ENCODE assay signal across 17 mouse cellular contexts in the genomic region with DNA sequence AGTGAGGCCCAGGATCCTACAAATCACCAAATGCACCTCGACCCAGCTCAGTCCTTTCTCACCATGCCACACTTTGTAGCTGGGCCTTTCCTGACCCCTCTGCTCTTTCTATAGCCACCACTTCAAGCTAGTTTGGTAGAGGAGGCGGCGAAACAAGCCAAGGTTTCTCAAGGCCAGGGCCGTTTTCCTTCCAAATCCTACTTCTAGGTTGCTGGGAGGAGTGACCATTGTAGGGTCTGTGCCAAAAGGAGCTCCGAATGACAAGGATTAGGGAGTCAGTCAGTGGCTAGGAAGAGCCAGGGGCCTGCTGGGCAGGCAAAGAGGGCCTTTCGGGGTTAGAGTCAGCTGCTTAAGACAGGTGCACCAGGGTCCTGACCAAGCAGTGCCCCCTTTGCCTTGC. TPM values are rescaled to one million over a fixed set of nuclear protein-coding genes. Genes with fewer than 3 reads are reported as not detected.
DNase-seq lines count a peak whose midpoint lies in the region; ATAC-seq lines count a peak whose summit lies in the region.
"Had no signal": no experiment of that assay in that cellular context is flagged by ENCODE, and none has a peak within 500 bp of the region (broad histone marks: within the 10 kb centered on the region; RNA-seq: fewer than 3 reads in every experiment).

No protein-coding gene starts in this region.

- no peaks in the 10 kb centered on the region for H3K27me3 ChIP-seq in limb, embryonic 12.5 days
- H3K27me3 ChIP-seq in limb, embryonic 10.5 days (ENCODE audit: low read depth, poor library complexity, severe bottlenecking), result peaks cover 20% of the 10 kb centered on the region
- H3K27me3 ChIP-seq in forebrain, embryonic 11.5 days (ENCODE audit: control insufficient read depth, insufficient read depth, low read length), result peaks cover 2% of the 10 kb centered on the region; the same call in 1 of the 2 replicates
- H3K27me3 ChIP-seq in hindbrain, embryonic 13.5 days, result peaks cover 8% of the 10 kb centered on the region
- H3K27me3 ChIP-seq in neural tube, embryonic 12.5 days (replicated peaks), result peaks cover 6% of the 10 kb centered on the region
- peaks cover 41% of the 10 kb centered on the region for H3K27me3 ChIP-seq in liver, embryonic 12.5 days (replicated peaks)

- 85% methylated on average over 6 of the region's 6 CpGs for WGBS in limb, embryonic 12.5 days
- 85% methylated on average over 6 of the region's 6 CpGs for WGBS in limb, embryonic 10.5 days
- 61% methylated on average over 6 of the region's 6 CpGs for WGBS in forebrain, embryonic 11.5 days
- WGBS in hindbrain, embryonic 13.5 days, result 81% methylated on average over 6 of the region's 6 CpGs
- 81% methylated on average over 6 of the region's 6 CpGs for WGBS in neural tube, embryonic 12.5 days
- WGBS in liver, embryonic 12.5 days (ENCODE audit: insufficient replicate concordance), result 73% methylated on average over 6 of the region's 6 CpGs

- peaks cover 31% of the 10 kb centered on the region for H3K36me3 ChIP-seq in limb, embryonic 12.5 days
- peaks cover 26% of the 10 kb centered on the region for H3K36me3 ChIP-seq in limb, embryonic 10.5 days
- no peaks in the 10 kb centered on the region; the same call in 1 of the 2 replicates for H3K36me3 ChIP-seq in forebrain, embryonic 11.5 days (ENCODE audit: control insufficient read depth, insufficient read depth, low read length)
- H3K36me3 ChIP-seq in hindbrain, embryonic 13.5 days, result peaks cover 14% of the 10 kb centered on the region
- peaks cover 2% of the 10 kb centered on the region; the same call in 1 of the 2 replicates for H3K36me3 ChIP-seq in neural tube, embryonic 12.5 days
- no peaks in the 10 kb centered on the region for H3K36me3 ChIP-seq in liver, embryonic 12.5 days

- no peak overlapping the region for H3K9ac ChIP-seq in limb, embryonic 12.5 days (replicated peaks)
- H3K9ac ChIP-seq in forebrain, embryonic 11.5 days (ENCODE audit: low read length), result no peak overlapping the region; the same call in 1 of the 2 replicates
- peak overlapping the region; percentile 81 for H3K9ac ChIP-seq in hindbrain, embryonic 13.5 days
- peak overlapping the region; percentile 21; the same call in 1 of the 2 replicates for H3K9ac ChIP-seq in neural tube, embryonic 12.5 days
- no peak overlapping the region for H3K9ac ChIP-seq in liver, embryonic 12.5 days
- H3K9ac ChIP-seq: heart, embryonic 15.5 days; liver, postnatal 0 days had no signal

- H3K9me3 ChIP-seq in limb, embryonic 12.5 days, result no peaks in the 10 kb centered on the region
- no peaks in the 10 kb centered on the region for H3K9me3 ChIP-seq in limb, embryonic 10.5 days (replicated peaks)
- H3K9me3 ChIP-seq in forebrain, embryonic 11.5 days (ENCODE audit: control insufficient read depth, low read length), result no peaks in the 10 kb centered on the region
- no peaks in the 10 kb centered on the region for H3K9me3 ChIP-seq in hindbrain, embryonic 13.5 days
- no peaks in the 10 kb centered on the region for H3K9me3 ChIP-seq in neural tube, embryonic 12.5 days
- H3K9me3 ChIP-seq in liver, embryonic 12.5 days (replicated peaks), result no peaks in the 10 kb centered on the region
- H3K9me3 ChIP-seq: heart, embryonic 15.5 days had no signal

- H3K27ac ChIP-seq in limb, embryonic 12.5 days, result no peak overlapping the region
- H3K27ac ChIP-seq in limb, embryonic 10.5 days, result no peak overlapping the region
- H3K27ac ChIP-seq in forebrain, embryonic 11.5 days (ENCODE audit: low read depth, low read length), result no peak overlapping the region
- no peak overlapping the region for H3K27ac ChIP-seq in hindbrain, embryonic 13.5 days
- no peak overlapping the region for H3K27ac ChIP-seq in neural tube, embryonic 12.5 days
- H3K27ac ChIP-seq in liver, embryonic 12.5 days, result no peak overlapping the region
- H3K27ac ChIP-seq: heart, embryonic 15.5 days had no signal

- H3K4me1 ChIP-seq in limb, embryonic 12.5 days (replicated peaks), result peaks cover 24% of the 10 kb centered on the region
- peaks cover 37% of the 10 kb centered on the region for H3K4me1 ChIP-seq in limb, embryonic 10.5 days
- peaks cover 12% of the 10 kb centered on the region for H3K4me1 ChIP-seq in forebrain, embryonic 11.5 days (replicated peaks; ENCODE audit: control insufficient read depth, insufficient read depth, low read length)
- peaks cover 43% of the 10 kb centered on the region for H3K4me1 ChIP-seq in hindbrain, embryonic 13.5 days (replicated peaks)
- peaks cover 36% of the 10 kb centered on the region for H3K4me1 ChIP-seq in neural tube, embryonic 12.5 days
- peaks cover 14% of the 10 kb centered on the region for H3K4me1 ChIP-seq in liver, embryonic 12.5 days

- ATAC-seq in limb, embryonic 12.5 days (ENCODE audit: insufficient number of reproducible peaks, insufficient read depth, low FRiP score, low TSS enrichment, low read depth), result no peak
- no peak for ATAC-seq in forebrain, embryonic 11.5 days (replicated peaks; ENCODE audit: low FRiP score)
- no peak for ATAC-seq in hindbrain, embryonic 13.5 days (ENCODE audit: low FRiP score)
- no peak for ATAC-seq in neural tube, embryonic 12.5 days (ENCODE audit: low FRiP score, low read depth)
- ATAC-seq in liver, embryonic 12.5 days, result no peak
- ATAC-seq: CD4-positive, CD25-positive, alpha-beta regulatory T cell, adult 4 months; liver, postnatal 0 days had no signal

- no peak for DNase-seq in limb, embryonic 10.5 days (ENCODE audit: low spot score)
- peak; percentile 46 for DNase-seq in forebrain, embryonic 11.5 days (ENCODE audit: low spot score)
- DNase-seq in frontal cortex, adult 2 months (ENCODE audit: extremely low spot score in 1 of 2, low spot score in 1 of 2), result no peak
- no peak for DNase-seq in c-Kit-positive CD71-positive TER-119-positive erythroid progenitor cells, embryonic 14.5 days (ENCODE audit: low spot score)
- DNase-seq: left cerebral cortex, postnatal 4 days; liver, postnatal 0 days; lung, postnatal 4 days; thymus, postnatal 14 days had no signal

- H3K4me3 ChIP-seq in limb, embryonic 12.5 days (replicated peaks), result no peak overlapping the region
- no peak overlapping the region for H3K4me3 ChIP-seq in limb, embryonic 10.5 days
- H3K4me3 ChIP-seq in forebrain, embryonic 11.5 days (ENCODE audit: low read depth, low read length), result peak overlapping the region; percentile 50; the same call in 1 of the 2 replicates
- H3K4me3 ChIP-seq in hindbrain, embryonic 13.5 days, result peak overlapping the region; percentile 71
- peak overlapping the region; percentile 68; the same call in 1 of the 2 replicates for H3K4me3 ChIP-seq in neural tube, embryonic 12.5 days
- no peak overlapping the region for H3K4me3 ChIP-seq in liver, embryonic 12.5 days
- H3K4me3 ChIP-seq: heart, embryonic 15.5 days had no signal

- peak overlapping the region; percentile 58; the same call in 1 of the 2 replicates for H3K4me2 ChIP-seq in limb, embryonic 12.5 days
- peak overlapping the region; percentile 68; the same call in 1 of the 2 replicates for H3K4me2 ChIP-seq in forebrain, embryonic 11.5 days (ENCODE audit: low read depth, low read length, severe bottlenecking)
- H3K4me2 ChIP-seq in hindbrain, embryonic 13.5 days, result peak overlapping the region; percentile 65
- H3K4me2 ChIP-seq in neural tube, embryonic 12.5 days (replicated peaks), result peak overlapping the region; percentile 65
- no peak overlapping the region for H3K4me2 ChIP-seq in liver, embryonic 12.5 days
- H3K4me2 ChIP-seq: heart, embryonic 15.5 days had no signal

RNA-seq across cellular contexts. Expression of a gene that starts 40.0 kb away (rescaled TPM):
- polyA plus RNA-seq in limb, embryonic 12.5 days (2016; fragmentation: Nextera tagmentation; extraction: Ambion mirVana), result not detected in 2 replicates
- polyA plus RNA-seq in limb, embryonic 10.5 days (2016; fragmentation: Nextera tagmentation; extraction: Ambion mirVana), result not detected in 2 replicates
- not detected in 2 replicates for polyA plus RNA-seq in forebrain, embryonic 11.5 days (2014; fragmentation: Nextera tagmentation; extraction: Ambion mirVana)
- not detected in 2 replicates for polyA plus RNA-seq in hindbrain, embryonic 13.5 days (2015; fragmentation: Nextera tagmentation; extraction: Ambion mirVana)
- polyA plus RNA-seq in neural tube, embryonic 12.5 days (2016; fragmentation: Nextera tagmentation; extraction: Ambion mirVana), result not detected in 2 replicates
- not detected in 2 replicates for polyA plus RNA-seq in frontal cortex, adult 2 months (2012; rRNA removed)
- not detected in 2 replicates for polyA plus RNA-seq in liver, embryonic 12.5 days (2016; fragmentation: Nextera tagmentation; extraction: Ambion mirVana)
- polyA plus RNA-seq: CD4-positive, CD25-positive, alpha-beta regulatory T cell, adult 4 months; heart, embryonic 15.5 days; intestine, embryonic 14.5 days; kidney, embryonic 16.5 days; liver, postnatal 0 days; stomach, embryonic 14.5 days had no signal

RNA-seq across cellular contexts. Expression of a gene that starts 41.5 kb away (rescaled TPM):
- polyA plus RNA-seq in limb, embryonic 12.5 days (2016; fragmentation: Nextera tagmentation; extraction: Ambion mirVana), result 0.74 and 1.1 TPM in 2 replicates
- polyA plus RNA-seq in limb, embryonic 10.5 days (2016; fragmentation: Nextera tagmentation; extraction: Ambion mirVana), result 0.39 and 0.66 TPM in 2 replicates
- polyA plus RNA-seq in forebrain, embryonic 11.5 days (2014; fragmentation: Nextera tagmentation; extraction: Ambion mirVana), result 1.0 and 1.3 TPM in 2 replicates
- polyA plus RNA-seq in hindbrain, embryonic 13.5 days (2015; fragmentation: Nextera tagmentation; extraction: Ambion mirVana), result 5.1 and 6.5 TPM in 2 replicates
- 2.1 and 2.4 TPM in 2 replicates for polyA plus RNA-seq in neural tube, embryonic 12.5 days (2016; fragmentation: Nextera tagmentation; extraction: Ambion mirVana)
- 0.14 and 0.23 TPM in 2 replicates for polyA plus RNA-seq in frontal cortex, adult 2 months (2012; rRNA removed)
- 0.06 TPM in 1 of 2 replicates, not detected in the other for polyA plus RNA-seq in liver, embryonic 12.5 days (2016; fragmentation: Nextera tagmentation; extraction: Ambion mirVana)
- polyA plus RNA-seq: CD4-positive, CD25-positive, alpha-beta regulatory T cell, adult 4 months had no signal

Comparison
In these comparisons a context has a peak if more than half of its experiments do, and no peak if none do; other contexts are left out.
1. H3K4me3 ChIP-seq: peak in forebrain, embryonic 11.5 days (single experiment), hindbrain, embryonic 13.5 days (single experiment) and neural tube, embryonic 12.5 days (single experiment); none in limb, embryonic 12.5 days (single experiment), limb, embryonic 10.5 days (single experiment) and liver, embryonic 12.5 days (single experiment).
2. H3K9ac ChIP-seq: peak in hindbrain, embryonic 13.5 days (single experiment) and neural tube, embryonic 12.5 days (single experiment); none in limb, embryonic 12.5 days (single experiment), forebrain, embryonic 11.5 days (single experiment) and liver, embryonic 12.5 days (single experiment).